Mouse (Mus musculus) heart, embryonic 14.5 days (tissue): Measurements from ENCODE around the gene Gm49395. TPM values are rescaled to one million over a fixed set of nuclear protein-coding genes. Genes with fewer than 3 reads are reported as not detected.

Experiments
- ATAC-seq: fragments of 200-750 bp; cut with Nextera tagmentation; 2 replicates; pipeline ENCODE4 v1.8.0; 2017; ENCODE audit warnings: low read depth, moderate TSS enrichment; ENCODE audit not compliant: insufficient number of reproducible peaks, insufficient read depth, low FRiP score
- H3K27ac ChIP-seq, 2 experiments: fragments of 200-500 bp in 1 of 2; fragments of 300-500 bp in 1 of 2; sonication (generic) in 1 of 2; replicated peaks in 1 of 2; 2 replicates each; pipeline ENCODE4 v1.5.1; 2012 to 2014; ENCODE audit warnings: low read depth in 2 of 2, low read length in 2 of 2, control low read depth in 1 of 2, mild to moderate bottlenecking in 1 of 2, mixed read lengths in 1 of 2; ENCODE audit not compliant: control insufficient read depth in 1 of 2, insufficient read depth in 1 of 2
- H3K27me3 ChIP-seq: fragments of 300-500 bp; sonication (generic); 2 replicates; pipeline ENCODE4 v1.6.1; 2014; ENCODE audit warnings: mild to moderate bottlenecking, low read length, control low read depth; ENCODE audit not compliant: control insufficient read depth, insufficient read depth
- H3K36me3 ChIP-seq: fragments of 300-500 bp; sonication (generic); 2 replicates; pipeline ENCODE4 v1.6.1; 2014; ENCODE audit warnings: mild to moderate bottlenecking, control low read depth, low read length, mixed read lengths; ENCODE audit not compliant: control insufficient read depth, insufficient read depth
- H3K4me1 ChIP-seq, 2 experiments: fragments of 200-500 bp in 1 of 2; fragments of 300-500 bp in 1 of 2; sonication (generic) in 1 of 2; 2 replicates each; pipeline ENCODE4 v1.6.1; 2012 to 2014; ENCODE audit warnings: low read length in 2 of 2, control low read depth in 1 of 2, mixed read lengths in 1 of 2; ENCODE audit not compliant: control insufficient read depth in 2 of 2, insufficient read depth in 2 of 2
- H3K4me2 ChIP-seq: fragments of 300-500 bp; sonication (generic); 2 replicates; pipeline ENCODE4 v1.6.1; 2014; ENCODE audit warnings: mild to moderate bottlenecking, low read length
- H3K4me3 ChIP-seq, 2 experiments: fragments of 200-500 bp in 1 of 2; fragments of 300-500 bp in 1 of 2; sonication (generic) in 1 of 2; 2 replicates each; pipeline ENCODE4 v1.5.1; 2012 to 2014; ENCODE audit warnings: low read length in 2 of 2, mild to moderate bottlenecking in 2 of 2, control low read depth in 1 of 2, low read depth in 1 of 2, moderate library complexity in 1 of 2; ENCODE audit not compliant: control insufficient read depth in 1 of 2, insufficient read depth in 1 of 2
- H3K9ac ChIP-seq: fragments of 300-500 bp; sonication (generic); 2 replicates; pipeline ENCODE4 v1.6.1; 2014; ENCODE audit warnings: mild to moderate bottlenecking, low read length
- H3K9me3 ChIP-seq: fragments of 300-500 bp; sonication (generic); 2 replicates; pipeline ENCODE4 v1.6.1; 2016; ENCODE audit warnings: low read length, control low read depth; ENCODE audit not compliant: control insufficient read depth
- WGBS: fragments of 180-500 bp; shearing (Covaris S2); extraction: QIAGEN DNeasy Blood & Tissue Kit; methylation state at CpG from one replicate; pipeline ENCODE4 v1.1.7; 2014; 5-methylcytosine and 5-hydroxymethylcytosine counted together
- polyA plus RNA-seq: library from polyadenylated mRNA; unstranded; fragments of >200 nt; fragmentation: Nextera tagmentation; extraction: Ambion mirVana; gene quantifications from 2 replicates; pipeline ENCODE4 v1.2.1, GENCODE M21; 2014

Gene Gm49395
- polyA plus RNA-seq, 1 experiment from 2014 or later, result 8.4 TPM

DNA sequence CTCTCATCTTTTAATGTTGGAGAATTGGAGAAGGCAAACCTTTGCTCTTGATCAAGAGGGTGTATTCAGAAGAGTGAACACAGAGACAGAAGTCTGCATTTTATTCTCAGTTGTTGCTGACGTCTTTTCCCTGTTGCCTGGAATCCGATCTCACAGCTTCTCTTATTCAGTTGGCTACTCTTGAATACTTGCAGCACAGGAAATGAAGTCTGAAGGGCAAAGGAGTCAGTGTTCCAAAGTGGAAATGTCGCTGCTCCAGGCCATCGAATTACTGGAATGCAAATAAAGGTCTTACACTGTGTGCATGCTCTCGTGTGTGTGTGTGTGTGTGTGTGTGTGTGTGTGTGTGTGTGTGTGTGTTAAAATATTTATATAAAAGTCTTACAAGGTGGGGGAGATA is 30.7 kb upstream of the Gm49395 start:
- ATAC-seq, result no peak
- Histone ChIP-seq H3K27me3 (no peaks in the 10 kb centered on the region), H3K27ac (peak overlapping the region; percentile 26 to 54), H3K9ac (no peak overlapping the region), H3K4me1 (peaks cover 0 to 4% of the 10 kb centered on the region in 2 experiments; a peak in 1 of 4 replicates), H3K9me3 (no peaks in the 10 kb centered on the region), H3K36me3 (no peaks in the 10 kb centered on the region), H3K4me3 (no peak overlapping the region), H3K4me2 (peak overlapping the region; percentile 40)
- 9% methylated on average over 5 of the region's 5 CpGs for WGBS

DNA sequence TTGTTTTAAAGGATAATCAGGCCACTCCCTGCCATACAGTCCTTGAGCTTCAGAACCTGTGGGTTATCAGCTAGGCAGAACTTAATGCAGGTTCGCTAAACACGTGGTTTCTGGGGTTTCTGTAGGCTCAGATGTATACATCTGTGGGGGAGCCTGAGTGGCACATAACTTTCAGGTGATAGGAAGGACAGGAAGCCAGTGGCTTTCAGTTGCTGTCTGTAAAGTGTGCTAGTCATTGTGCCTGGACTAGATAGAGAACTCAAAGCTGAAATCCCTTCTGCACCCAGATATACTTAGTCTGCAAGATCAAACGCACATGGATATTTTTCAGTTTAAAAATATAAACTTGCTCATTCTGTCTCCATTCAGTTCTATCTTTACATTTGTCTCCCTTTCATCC is 29.7 kb upstream of the Gm49395 start:
- Histone ChIP-seq H3K9ac (no peak overlapping the region), H3K4me1 (peaks cover 0 to 4% of the 10 kb centered on the region in 2 experiments; a peak in 1 of 4 replicates), H3K4me3 (no peak overlapping the region), H3K27me3 (no peaks in the 10 kb centered on the region), H3K9me3 (no peaks in the 10 kb centered on the region), H3K36me3 (no peaks in the 10 kb centered on the region), H3K4me2 (no peak overlapping the region), H3K27ac (no peak overlapping the region)
- no peak for ATAC-seq
- WGBS, result 62% methylated on average over 3 of the region's 3 CpGs

DNA sequence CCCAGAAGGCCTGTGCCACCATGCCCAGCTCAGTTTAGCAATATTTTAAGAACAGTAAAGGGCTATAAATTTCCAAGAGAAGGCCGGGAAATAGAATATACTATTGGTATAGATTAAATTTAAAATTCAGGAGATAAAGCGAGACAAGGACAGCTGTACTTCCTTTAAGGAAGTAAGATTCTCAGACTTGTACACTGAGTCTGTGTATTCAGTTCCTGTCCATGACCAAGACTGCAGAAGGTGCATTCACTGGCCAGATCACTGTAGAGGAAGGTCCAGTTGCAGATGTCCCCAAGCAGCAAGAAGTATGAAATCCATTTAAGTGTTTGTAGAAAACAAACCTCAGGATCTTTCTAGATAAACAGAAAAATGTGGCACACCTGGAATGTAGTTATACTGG is 28.3 kb upstream of the Gm49395 start:
- no peak for ATAC-seq
- WGBS, result 81% methylated on average over 2 of the region's 2 CpGs
- Histone ChIP-seq H3K27ac (no peak overlapping the region), H3K4me3 (no peak overlapping the region), H3K9ac (no peak overlapping the region), H3K36me3 (no peaks in the 10 kb centered on the region), H3K4me1 (peaks cover 0 to 4% of the 10 kb centered on the region in 2 experiments; a peak in 1 of 4 replicates), H3K4me2 (no peak overlapping the region), H3K9me3 (no peaks in the 10 kb centered on the region), H3K27me3 (no peaks in the 10 kb centered on the region)

DNA sequence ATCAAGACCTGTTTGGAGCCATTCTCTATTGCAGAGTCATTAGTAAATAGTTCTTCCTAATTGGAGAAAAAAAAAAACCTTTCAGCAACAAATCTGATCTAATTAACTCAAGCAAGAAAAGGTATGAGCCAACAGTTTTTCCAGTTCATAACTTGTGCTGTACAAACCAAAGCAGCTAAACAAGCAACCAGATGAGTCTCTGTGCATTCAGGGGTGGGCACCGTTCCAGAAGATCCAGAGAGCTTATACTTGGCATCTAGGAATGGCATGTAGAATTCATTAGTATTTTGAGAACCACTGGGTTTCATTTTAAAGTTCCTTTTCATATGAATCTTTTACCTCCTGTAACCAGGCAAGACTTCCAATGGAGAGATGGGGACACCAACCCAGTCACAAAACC is 26.1 kb upstream of the Gm49395 start:
- Histone ChIP-seq H3K9ac (no peak overlapping the region), H3K27ac (no peak overlapping the region), H3K4me3 (no peak overlapping the region), H3K4me1 (peaks cover 0 to 4% of the 10 kb centered on the region in 2 experiments; a peak in 1 of 4 replicates), H3K9me3 (no peaks in the 10 kb centered on the region), H3K4me2 (no peak overlapping the region), H3K27me3 (no peaks in the 10 kb centered on the region), H3K36me3 (no peaks in the 10 kb centered on the region)
- no peak for ATAC-seq
- WGBS, result 78% methylated on average over 1 of the region's 1 CpGs

DNA sequence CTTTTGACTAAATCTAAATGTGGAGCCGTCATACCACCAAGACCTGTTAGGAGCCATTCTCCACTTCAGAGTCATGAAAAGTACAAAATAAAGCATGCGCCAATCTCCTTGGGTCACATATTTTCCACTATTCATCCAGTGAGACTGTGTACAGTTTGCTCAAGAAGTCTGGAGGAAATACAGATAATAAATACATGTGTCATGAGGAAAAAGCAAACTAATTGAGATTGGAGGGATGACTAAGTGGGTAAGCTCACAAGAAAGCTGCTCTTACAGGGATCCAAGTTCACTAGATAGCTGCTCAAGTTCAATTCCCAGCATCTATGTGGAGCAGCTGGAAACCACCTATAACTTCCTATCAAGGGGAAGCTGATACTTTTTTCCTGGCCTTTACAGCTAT is 24.8 kb upstream of the Gm49395 start:
- H3K27me3 ChIP-seq, result no peaks in the 10 kb centered on the region
- no peaks in the 10 kb centered on the region for H3K4me1 ChIP-seq
- ATAC-seq, result no peak
- H3K9me3 ChIP-seq, result no peaks in the 10 kb centered on the region
- H3K4me2 ChIP-seq, result no peak overlapping the region
- H3K36me3 ChIP-seq, result no peaks in the 10 kb centered on the region
- no peak overlapping the region for H3K27ac ChIP-seq
- H3K4me3 ChIP-seq, result no peak overlapping the region
- 82% methylated on average over 2 of the region's 2 CpGs for WGBS
- H3K9ac ChIP-seq, result no peak overlapping the region

DNA sequence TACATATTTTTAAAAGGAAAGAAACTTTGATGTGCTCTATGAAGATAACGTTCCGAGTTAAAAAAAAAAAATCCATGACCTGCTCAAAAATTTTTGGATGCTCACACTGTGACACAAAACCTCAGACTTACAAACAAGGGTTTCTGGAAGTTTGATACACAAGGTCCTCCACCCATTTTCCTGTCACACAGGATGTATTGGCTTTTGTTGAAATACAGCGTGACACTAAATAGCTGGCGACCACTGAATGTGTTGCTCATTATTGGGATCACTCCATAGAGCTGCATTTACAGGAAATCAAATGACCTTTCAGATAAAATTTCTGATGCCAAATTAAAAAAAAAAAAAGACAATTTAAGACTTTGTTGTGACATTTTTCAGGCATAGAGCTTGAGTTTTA is 23.4 kb upstream of the Gm49395 start:
- H3K27me3 ChIP-seq, result no peaks in the 10 kb centered on the region
- H3K27ac ChIP-seq, result no peak overlapping the region
- WGBS, result 88% methylated on average over 4 of the region's 4 CpGs
- no peak overlapping the region for H3K9ac ChIP-seq
- no peak overlapping the region for H3K4me2 ChIP-seq
- no peaks in the 10 kb centered on the region for H3K9me3 ChIP-seq
- no peak for ATAC-seq
- H3K4me1 ChIP-seq, result no peaks in the 10 kb centered on the region
- H3K4me3 ChIP-seq, result no peak overlapping the region
- no peaks in the 10 kb centered on the region for H3K36me3 ChIP-seq

DNA sequence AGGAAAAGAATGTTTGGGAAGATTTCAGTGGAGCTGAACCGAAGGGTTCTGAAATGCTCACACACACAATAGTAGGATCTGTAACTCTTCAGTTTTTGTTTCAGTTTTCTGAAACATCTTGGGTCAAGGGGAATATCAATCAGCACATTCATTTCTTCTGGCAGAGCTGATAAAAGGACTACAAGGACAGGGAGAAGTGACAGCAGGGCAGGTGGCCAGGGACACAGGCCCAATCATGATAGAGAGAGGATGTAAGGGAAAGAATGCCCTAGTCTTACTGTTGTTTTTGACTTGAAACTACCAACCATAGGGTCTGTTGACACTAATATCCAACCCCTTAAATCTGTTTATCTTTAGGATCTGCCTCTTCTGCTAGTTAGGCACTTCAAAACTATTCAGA is 22.8 kb upstream of the Gm49395 start:
- Histone ChIP-seq H3K9ac (no peak overlapping the region), H3K27me3 (no peaks in the 10 kb centered on the region), H3K27ac (no peak overlapping the region), H3K9me3 (no peaks in the 10 kb centered on the region), H3K4me1 (no peaks in the 10 kb centered on the region), H3K4me3 (no peak overlapping the region), H3K4me2 (no peak overlapping the region), H3K36me3 (no peaks in the 10 kb centered on the region)
- no peak for ATAC-seq
- 50% methylated on average over 1 of the region's 1 CpGs for WGBS

DNA sequence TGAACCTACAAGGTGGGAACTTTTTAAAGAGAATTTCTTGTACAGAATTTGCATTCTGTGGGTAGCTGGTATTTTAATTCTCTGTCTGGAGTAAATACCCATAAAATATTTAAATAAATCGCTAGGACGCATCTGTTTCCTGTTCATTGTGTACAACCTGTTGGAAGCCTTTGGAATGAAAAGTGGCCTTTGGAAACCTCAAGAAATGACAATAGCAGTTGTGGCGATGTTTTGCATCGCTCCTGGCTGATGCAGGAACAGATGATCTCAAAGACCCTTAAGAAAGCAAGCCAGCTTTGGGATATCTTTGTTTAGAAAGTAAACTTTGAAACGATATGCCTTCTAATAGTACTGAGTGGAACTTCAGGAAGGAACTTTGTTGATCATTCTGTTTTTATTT is 17.0 kb upstream of the Gm49395 start:
- H3K4me3 ChIP-seq, result no peak overlapping the region
- H3K4me2 ChIP-seq, result no peak overlapping the region
- no peaks in the 10 kb centered on the region for H3K9me3 ChIP-seq
- no peak for ATAC-seq
- no peaks in the 10 kb centered on the region for H3K27me3 ChIP-seq
- no peak overlapping the region for H3K27ac ChIP-seq
- 65% methylated on average over 5 of the region's 5 CpGs for WGBS
- H3K9ac ChIP-seq, result no peak overlapping the region
- no peaks in the 10 kb centered on the region for H3K4me1 ChIP-seq
- H3K36me3 ChIP-seq, result no peaks in the 10 kb centered on the region
